Mouse (Mus musculus) thymus, postnatal 36 days (tissue): ENCODE data around the gene Mettl6.
"Not testable (repeated sequence)": the region's sequence is repeated elsewhere in the genome, so short reads cannot be mapped to it uniquely, and the experiment has no call there.

Experiments used
- DNase-seq, 2 experiments: peaks; one replicate each; pipeline ENCODE4 v3.0.0; 2022; ENCODE audit warnings: mixed read lengths in 2 of 2

Mettl6 gene

DNA sequence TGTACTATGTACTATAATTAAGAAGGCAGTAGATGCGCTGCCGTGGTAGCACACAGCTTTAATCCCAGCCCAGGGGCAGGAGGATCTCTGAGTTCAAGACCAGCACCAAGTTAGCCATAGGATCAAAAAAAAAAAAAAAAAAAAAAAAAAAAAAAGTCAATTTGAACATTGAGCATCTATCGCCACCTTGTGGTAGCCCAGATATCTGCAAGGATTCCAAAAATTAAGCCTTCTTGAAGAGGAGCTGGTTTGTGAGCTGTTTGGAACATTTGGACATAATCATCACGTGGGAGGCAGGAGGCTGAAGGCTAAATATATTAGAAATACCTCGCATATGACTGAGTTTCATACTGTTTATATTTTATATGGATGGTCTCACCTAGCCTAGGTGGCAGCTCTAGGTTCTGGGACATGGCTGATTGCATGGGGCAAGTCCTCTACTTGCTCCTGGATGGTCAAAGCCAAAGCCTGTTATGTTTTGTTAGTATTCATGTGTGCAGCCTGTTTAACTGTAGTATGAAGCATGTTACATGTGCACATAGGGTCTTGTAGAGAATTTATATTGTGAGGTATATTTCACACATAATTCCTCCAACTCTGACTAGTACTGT is 22.3 kb downstream of the Mettl6 start:
- peak in 1 of 2 experiments; percentile 48 for DNase-seq

DNA sequence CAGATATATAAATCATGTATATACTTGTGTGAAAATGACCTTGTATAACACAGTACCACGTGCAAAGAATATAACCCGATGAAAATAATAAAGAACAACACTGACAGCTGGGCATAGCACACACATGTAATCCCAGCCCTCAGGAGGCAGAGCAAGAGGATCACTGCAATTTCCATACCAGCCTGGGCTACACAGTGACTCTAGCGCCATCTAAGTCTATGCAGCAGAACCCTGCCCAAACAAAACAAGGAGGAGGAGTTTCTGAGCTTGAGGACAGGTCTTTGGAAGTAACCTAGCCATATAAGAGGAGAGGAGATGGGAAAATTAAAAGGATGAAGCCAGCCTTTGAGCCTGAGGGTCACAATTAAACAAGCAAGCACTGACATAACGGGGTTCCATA is 25.1 kb downstream of the Mettl6 start:
- DNase-seq, result no peak

DNA sequence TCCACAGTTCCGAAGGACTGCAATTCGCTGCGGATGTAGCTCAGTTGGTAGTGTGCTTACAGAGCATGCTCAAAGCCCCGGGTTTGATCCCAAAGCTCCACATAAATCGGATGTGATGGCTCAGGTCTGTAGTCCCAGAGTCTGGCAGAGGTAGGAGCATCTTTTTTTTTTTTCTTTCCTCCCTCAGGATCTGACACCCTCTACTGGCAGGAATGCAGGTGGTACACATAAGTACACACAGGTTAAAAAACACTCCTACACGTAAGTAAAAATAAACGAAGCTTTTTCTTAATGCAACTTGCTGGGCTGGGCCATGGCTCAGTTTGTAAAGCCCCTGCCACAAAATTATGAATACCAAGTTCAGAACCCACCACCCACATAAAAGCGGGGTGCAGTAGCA is 30.7 kb downstream of the Mettl6 start:
- DNase-seq, result no peak

DNA sequence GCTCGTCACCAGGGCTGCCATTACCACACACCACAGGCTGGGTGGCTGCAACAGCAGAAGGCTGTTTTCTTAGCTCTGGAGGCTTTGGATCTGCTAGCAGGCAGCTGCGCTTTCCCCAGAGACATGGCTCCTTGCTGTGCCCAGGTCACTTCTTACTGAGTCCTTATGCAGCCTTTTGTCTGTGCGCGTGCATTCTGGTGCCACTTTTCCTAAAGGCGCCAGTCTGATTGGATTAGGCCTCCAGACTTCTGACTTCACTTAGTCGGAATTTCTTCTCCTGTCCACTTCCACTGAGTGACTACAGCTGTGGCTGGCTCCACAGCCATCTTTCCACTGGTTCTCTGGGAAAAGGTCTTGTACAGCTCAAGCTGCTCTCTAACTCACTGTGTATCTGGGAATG is 32.0 kb downstream of the Mettl6 start:
- DNase-seq, result no peak

DNA sequence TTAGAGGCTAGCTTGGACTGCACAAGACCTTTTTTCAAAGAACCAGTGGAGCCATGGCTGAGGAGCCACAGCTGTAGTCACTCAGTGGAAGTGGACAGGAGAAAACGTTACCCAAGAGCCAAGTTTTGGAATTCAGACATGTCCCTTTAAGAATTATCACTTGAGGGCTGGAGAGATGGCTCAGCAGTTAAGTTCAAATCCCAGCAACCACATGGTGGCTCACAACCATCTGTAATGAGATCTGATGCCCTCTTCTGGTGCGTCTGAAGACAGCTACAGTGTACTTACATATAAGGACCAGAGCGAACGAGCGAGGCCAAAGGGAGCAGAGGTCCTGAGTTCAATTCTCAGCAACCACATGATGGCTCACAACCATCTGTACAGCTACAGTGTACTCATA is 32.6 kb downstream of the Mettl6 start:
- DNase-seq, result not testable (repeated sequence)

DNA sequence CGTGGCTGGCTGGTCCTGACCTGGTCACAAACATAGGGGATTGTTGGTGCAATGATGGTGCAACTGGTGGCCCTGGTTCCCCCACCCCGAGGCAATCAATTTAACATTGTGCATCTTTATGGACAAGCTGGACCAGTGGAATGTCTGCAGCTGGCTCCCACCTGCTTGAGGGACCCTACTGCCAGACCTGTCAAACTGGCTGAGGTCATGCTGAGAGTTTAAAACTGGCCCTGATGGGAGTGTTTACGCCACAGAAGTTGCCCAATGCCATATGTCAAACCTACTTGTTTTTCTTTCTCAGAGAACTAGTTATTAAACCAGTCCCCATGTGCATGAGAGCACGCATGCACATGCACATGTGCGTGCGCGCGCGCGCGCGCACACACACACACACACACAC is 36.8 kb downstream of the Mettl6 start:
- no peak for DNase-seq

DNA sequence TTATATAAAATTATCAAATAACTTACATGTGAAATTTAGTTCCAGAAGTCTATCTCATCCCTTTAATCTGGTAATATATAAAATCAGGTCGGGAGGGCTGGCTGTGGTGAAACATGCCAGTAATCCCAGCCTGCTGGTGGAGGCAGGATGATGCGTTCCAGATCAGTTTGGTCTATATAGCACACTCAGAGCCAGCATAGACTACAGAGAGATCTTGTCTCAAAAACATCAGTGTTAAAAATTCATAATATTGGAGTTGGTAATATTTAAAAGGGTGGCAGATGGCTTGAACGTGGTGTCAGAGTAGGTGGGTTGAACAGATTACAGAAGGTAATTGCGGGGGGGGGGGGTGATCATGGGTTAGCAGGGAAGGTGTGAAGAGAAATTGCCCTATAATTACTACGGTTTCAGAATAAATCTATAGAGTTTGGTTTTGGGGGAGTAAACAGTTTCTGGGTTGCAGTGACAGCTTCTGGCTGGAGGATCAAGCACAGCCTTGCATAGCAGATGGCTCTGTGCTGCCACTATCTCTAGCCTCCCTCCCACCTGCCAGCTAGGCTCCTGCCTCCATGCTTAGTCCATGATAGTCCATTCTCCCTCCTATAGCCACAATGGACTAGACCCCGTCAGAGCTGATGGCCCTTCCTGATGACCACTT is 38.6 kb downstream of the Mettl6 start:
- no peak for DNase-seq

DNA sequence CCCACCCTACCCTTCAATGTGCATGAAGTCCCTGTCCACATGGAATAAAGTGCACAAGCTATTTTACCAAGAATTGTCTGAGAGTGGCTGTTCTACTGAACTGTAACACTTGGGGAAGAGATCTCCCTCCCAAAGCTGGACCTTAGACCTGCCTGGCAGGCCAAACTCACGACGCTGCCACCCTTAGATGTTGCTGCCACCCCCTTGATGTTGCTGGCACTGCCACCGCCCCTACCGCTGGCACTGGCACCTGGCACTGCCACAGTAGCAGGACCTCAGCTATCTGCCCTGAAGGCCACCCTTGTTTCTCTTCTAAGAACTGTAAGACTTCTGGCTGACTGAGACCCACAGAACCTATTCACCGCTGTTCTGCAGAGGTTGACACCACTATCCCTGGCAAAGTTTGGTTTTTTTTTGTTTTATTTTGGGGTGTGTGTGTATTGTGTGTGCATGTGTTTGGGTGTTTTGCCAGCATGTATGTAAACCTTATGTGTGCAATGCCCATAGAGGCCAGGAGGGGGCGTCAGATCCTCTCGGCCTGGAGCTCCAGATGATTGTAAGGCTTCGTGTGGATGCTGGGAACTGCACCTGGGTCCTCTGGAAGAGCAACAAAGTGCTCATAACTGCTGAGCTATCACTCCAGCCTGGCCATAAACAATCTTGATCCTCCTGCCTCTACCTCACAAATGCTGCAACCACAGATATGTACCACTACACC is 39.8 kb downstream of the Mettl6 start:
- DNase-seq, result no peak

DNA sequence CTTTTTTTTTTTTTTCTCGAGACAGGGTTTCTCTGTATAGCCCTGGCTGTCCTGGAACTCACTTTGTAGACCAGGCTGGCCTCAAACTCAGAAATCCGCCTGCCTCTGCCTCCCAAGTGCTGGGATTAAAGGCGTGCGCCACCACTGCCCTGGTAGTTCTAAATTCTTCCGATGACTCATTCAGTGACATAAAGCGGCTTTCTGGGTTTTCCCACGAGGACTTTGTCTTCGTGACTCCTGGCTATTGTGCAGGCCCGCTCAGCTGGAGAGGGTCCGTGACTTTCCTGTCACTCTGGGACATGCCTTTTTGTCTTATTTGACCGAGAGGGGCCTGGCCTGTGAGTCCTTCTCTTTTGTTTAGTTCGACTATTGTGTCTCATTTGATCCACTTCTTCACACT is 40.9 kb downstream of the Mettl6 start:
- DNase-seq, result not testable (repeated sequence)

DNA sequence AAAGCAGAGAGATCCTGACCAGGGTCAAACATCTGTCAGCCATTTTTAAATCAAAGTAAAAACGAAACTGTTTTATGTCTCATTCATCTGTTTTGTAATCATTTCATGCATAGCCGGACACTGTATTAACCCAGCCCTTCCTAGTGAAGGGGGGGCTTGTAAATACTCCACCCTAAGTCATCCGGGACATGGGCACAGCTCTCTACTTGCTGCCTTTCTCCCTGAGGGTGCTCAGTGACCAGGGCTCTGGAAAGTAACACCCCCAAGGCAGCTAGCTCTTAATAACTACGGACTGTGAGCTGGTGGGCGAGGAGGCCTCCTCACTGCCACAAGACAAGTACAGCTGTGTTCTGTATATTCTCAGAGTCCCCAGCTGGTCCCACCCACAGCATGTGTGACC is 45.8 kb downstream of the Mettl6 start:
- no peak for DNase-seq

DNA sequence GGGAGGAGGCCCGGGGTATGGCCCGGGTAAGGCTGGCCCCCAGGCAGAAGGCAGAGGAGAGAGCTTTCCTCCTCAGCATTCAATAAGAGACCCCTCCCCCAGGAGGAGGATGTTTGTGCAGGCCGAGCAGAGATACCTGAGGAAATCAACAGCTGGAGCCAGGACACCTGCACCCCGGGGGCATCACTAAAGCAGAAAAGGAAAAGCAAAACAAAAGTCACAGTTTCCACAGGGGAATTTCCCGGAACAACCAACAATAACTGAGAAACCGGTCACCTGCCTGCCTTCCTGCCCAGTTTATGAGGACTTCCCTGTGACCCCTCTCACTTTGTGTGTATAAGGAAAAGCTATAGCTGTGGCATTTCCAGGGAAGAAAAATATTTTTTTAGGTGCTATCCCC is 51.2 kb downstream of the Mettl6 start:
- no peak for DNase-seq

DNA sequence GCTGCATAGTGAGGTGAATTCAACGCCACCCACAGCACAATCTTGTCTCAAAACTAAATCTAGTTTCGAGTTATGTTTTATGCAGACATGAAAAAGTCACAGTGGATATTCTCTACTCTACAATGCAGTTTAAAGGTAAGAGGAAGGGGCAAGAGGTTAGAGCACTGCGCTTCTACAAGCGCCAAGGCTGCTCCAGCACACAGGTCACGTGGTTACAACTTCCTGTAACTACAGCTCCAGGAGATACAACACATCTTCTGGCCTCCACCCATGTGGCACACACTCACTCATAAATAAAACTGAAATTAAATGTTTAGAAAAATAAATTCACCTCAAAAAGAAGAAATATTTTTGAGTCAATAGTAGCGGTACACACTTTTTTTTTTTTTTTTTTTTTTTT is 54.1 kb downstream of the Mettl6 start:
- DNase-seq, result peak in 1 of 2 experiments; percentile 43

DNA sequence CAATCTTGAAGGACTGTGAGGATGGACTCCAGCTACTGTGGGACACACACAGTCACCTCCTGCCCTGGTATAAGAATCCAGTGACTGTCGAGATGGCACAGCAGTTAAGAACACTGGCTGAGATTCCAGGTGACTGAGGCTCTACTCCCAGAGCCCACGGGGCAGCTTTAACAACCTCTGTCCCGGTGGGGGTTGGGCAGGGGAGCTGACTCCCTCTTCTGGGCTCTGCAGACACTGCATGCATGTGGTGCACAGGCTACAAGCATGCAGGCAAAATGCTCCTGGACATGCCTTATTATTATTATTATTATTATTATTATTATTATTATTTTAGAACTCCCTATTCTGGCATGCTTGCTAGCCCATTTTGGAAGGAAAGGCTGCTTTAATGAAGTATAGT is 54.6 kb downstream of the Mettl6 start:
- DNase-seq, result no peak

DNA sequence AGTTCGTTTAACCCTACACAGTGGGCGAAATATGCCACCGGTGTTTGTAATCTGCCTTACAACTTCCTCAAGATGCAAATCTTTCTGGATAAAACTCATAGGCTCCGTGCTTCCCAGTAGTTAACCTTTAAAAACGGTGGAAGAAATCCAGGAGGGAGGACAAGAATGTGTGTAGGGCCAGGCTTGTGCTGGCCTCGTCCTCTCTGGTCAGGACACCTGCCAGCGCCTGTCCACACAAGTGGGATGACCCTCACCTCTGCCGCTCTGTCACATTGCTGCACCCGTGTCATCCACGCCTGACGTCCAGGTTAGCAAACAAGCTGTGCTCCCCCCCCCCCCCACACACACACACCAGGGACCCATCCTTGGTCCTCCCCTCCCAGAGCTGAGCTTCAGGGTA is 55.6 kb downstream of the Mettl6 start:
- no peak for DNase-seq

DNA sequence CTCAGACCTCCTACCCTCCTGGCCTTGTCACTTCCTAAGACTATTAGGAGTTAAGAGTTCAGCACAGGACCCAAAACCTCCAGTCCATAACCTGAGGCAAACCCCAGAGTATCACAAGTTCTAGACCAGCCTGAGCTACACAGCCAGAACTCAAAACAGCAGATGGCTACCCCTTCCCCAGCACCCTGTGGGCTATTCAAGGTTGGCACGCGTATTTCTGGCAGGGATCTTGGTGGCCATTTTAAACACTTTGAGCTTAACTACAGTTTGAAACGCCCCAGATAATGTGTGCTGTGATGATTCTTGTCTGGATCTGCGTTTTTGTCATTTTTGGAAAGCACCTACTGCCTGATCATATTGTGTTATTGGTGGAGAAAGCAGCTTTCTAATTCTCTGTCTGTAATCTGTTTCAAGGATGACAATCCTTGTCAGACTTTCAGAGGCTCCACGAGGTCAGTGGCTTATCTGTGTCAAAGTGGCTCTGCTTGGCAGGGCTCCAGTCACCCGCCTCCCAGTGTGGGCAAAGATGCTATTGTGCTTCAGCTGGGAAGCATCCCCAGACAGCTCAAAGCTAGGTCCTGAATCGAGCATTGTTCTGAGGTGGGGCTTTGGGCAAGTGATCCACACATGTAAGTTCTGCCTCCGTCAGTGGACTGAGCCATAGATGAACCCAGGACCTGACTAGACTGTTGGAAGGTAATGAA is 56.9 kb downstream of the Mettl6 start:
- DNase-seq, result no peak

DNA sequence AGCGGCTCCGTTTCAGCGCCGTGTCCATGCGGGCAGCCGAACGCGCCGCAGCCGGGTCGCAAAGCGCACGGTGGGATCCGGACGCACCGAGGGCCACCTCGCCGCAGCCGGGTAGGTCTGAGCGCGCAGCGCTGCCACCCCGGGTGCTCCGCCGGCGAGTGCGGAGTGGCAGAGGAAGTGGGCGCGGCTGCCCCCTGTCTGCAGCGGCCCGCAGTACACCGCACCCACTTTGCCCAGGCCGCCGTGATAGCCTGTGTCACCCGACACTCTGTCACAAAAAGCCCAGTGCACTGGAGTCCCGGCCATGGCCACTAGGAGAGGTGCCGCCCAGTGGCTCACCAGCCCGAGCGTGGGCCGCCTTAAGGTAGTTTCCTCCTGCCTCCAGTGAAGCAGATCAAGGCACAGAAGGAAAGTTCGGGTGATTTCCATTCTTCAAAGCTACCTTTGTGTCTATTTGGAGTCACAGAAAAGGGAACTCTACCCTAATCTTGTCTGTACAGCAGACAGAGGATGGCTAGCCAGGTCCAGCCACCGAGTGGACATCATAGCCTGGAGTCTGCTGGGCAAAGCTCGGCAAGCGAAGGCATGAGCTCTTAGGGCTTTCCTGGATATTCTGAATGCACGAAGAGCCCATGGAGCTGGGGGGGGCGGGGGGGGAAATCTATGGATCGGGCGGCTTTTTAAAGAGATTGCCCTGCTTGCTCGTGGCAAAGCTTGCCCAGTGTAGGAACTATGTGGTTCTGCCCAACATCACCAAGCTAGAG is 58.7 kb downstream of the Mettl6 start, which contains the start of gene Sh3bp5:
Gene Sh3bp5, minus strand, starts transcription at position 149 of the 764 bp plus-strand sequence.
- peak; percentile 92 to 93 for DNase-seq

DNA sequence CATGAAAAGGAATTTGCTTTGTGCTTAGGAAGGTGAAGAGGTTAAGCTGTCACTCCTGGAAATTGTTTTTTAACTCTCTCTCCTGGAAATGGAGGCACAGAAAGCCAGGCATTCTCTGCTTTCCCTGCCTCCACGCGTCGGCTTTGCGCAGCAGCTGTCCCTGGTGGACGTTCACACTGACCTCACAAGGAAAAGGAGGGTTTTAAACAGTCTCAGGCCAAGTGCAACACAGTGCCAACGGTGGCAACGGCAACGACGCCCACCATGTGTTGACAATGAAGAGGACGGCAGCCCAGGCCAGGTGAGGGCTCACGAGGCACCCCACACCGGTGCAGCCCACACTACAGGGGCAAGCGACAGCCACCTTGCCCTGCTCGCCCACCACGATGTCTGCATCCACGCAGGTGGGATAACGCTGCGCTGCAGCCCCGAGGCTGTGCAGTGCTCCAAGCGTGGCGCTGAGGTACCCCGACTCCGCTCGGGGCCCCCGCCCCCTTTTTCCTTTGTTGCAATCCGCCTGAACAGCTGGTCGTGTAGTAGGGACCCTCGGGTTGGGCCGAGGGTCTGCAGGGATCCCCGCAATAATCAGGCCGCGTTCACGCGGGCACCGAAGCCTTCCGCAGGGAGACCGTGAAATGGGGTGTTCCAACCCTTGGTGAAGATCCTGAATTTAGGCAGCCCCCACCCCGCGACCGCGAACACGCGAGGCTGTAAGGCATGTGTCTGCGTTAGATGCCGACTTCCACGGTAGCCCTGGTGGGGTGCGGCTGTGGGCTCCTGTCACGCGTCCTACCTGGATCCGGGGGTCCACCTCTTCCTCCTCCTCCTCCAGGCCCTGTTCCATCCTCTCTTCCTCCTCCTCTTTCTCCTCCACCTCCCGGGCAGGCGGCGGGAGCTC is 59.6 kb downstream of the Mettl6 start:
- peak in 1 of 2 experiments; percentile 56 for DNase-seq

DNA sequence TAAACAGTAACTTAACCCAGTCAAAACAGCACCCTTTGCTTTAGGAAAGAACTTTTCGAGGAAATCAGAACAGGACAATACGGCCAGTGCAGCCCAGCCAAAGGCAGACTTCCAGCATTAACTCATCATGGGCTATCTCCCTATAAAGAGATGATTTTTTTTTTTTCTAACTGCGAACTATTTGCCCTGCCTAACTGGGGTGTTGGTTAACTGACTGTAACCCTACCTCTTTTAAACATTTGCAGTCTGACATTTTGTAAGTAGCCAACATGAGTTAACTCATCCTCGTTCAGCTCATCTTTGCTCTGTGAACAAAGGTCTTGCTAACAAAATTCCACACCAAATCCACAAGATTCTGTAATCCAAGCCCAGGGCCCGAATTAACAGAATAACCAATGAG is 60.4 kb downstream of the Mettl6 start:
- DNase-seq, result no peak

DNA sequence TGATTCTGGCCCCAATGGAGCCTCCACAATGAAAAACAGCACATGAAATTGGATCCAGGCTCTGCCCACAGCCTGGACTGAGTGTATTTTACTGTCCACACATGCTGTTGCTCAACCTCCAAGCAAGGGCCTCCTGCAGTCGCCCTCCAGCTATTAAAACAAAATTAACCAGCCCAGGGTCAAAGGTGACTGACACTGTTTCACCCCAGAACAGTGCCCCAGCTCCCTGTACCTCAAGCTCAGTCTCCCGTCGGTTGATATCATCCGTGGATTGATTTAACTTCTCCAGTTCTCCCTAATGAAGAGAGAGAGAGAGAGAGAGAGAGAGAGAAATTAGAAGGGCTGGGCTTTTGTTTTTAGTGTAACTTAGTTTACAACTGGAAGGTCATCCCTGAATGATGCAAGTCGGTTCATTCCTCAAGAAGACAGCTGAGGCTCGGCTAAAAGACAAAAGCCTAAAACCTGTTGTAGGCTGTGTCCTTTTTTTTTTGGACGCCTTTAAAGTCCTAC is 60.9 kb downstream of the Mettl6 start:
- DNase-seq, result no peak

DNA sequence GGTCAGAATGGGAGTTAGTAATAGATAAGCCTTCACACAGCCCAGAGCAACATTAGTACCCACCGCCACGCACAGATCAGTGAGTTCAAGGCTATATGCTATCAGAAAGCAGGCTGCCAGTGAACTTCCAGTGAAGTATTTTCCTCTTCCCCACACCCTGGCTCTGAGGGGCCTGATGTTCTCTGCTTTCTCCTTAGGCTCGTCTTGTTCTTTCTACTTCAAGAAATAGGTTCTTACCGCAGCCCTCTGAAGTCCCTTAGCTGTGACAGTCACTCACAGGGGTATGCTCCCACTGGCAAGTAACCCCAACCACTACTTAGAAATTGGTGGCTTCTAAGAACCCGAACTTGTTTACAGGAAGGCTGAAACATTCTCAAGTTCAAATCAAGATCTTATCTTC is 61.7 kb downstream of the Mettl6 start:
- no peak for DNase-seq

DNA sequence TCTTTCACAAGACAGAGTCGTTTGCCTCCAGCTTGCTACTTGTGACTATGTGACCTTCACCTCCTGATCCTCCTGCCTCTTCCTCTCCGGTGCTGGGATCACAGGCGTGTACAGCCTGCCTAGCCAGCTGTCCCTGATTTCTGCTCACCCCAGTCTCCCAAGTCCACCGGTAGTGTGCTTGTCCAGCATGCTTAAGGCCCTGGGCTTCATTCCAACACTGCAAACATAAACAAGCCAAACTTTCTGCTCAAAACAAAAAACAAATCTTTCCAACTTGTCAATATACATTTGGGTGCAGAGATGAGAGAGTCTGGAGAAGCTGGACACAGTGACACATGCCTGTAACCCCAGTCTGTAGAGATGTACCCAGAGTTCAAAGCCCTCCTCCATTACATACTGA is 62.4 kb downstream of the Mettl6 start:
- DNase-seq, result no peak
